Mouse (Mus musculus): ENCODE results near the gene Ddx6. TPM values are rescaled to one million over a fixed set of nuclear protein-coding genes. Genes with fewer than 3 reads are reported as not detected.

Gene Ddx6
- polyA plus RNA-seq, 1 experiment from 2014 or later = 6.1 TPM

GRCm38 (mm10) chr9:44643103-44643502, 38.4 kb downstream of the Ddx6 start:
- peaks cover 10% of the 10 kb centered on the region; the same call in 1 of the 2 replicates for H3K4me1 ChIP-seq (replicated peaks)
- no peaks in the 10 kb centered on the region for H3K9me3 ChIP-seq (replicated peaks)
- no peak overlapping the region for H3K9ac ChIP-seq
- no peak overlapping the region for H3K4me3 ChIP-seq (replicated peaks)
- ATAC-seq (ENCODE audit: insufficient read depth) = no peak
- WGBS (ENCODE audit: insufficient replicate concordance) = 85% methylated on average over 7 of the region's 7 CpGs
- H3K36me3 ChIP-seq (replicated peaks) = peaks cover 12% of the 10 kb centered on the region
- H3K27me3 ChIP-seq = no peaks in the 10 kb centered on the region
- no peak overlapping the region for H3K4me2 ChIP-seq
- no peak overlapping the region for H3K27ac ChIP-seq (replicated peaks)

DNA sequence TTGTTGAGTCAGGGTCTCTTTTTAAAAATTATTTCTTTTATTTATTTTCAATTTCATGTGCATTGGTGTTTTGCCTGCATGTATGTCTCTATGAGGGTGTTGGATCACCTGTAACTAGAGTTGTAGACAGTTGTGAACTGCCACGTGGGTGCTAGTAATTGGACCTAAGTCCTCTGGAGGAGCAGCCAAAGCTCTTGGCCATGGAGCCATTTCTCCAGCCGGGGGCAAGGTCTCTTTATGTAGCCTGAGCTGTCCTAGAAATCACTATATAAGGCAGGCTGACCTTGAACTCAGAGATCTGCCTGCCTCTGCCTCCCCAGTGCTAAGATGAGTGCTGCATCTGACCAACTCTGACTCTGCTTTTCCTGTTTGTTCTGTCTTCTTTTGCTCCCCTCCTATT, 39.5 kb downstream of the Ddx6 start:
- H3K4me2 ChIP-seq = no peak overlapping the region
- no peak for ATAC-seq (ENCODE audit: insufficient read depth)
- 78% methylated on average over 2 of the region's 2 CpGs for WGBS (ENCODE audit: insufficient replicate concordance)
- no peak overlapping the region for H3K9ac ChIP-seq
- H3K9me3 ChIP-seq (replicated peaks) = no peaks in the 10 kb centered on the region
- no peak overlapping the region for H3K4me3 ChIP-seq (replicated peaks)
- no peak overlapping the region for H3K27ac ChIP-seq (replicated peaks)
- H3K27me3 ChIP-seq = no peaks in the 10 kb centered on the region
- peaks cover 3% of the 10 kb centered on the region; the same call in 1 of the 2 replicates for H3K36me3 ChIP-seq (replicated peaks)
- H3K4me1 ChIP-seq (replicated peaks) = peaks cover 10% of the 10 kb centered on the region; the same call in 1 of the 2 replicates

- Histone ChIP-seq H3K27me3 (no peaks in the 10 kb centered on the region), H3K9me3 (replicated peaks) (no peaks in the 10 kb centered on the region), H3K9ac (no peak overlapping the region), H3K4me1 (replicated peaks) (peaks cover 10% of the 10 kb centered on the region; the same call in 1 of the 2 replicates), H3K4me3 (replicated peaks) (no peak overlapping the region), H3K4me2 (no peak overlapping the region), H3K36me3 (replicated peaks) (peaks cover 3% of the 10 kb centered on the region; the same call in 1 of the 2 replicates), H3K27ac (replicated peaks) (no peak overlapping the region)
- no peak for ATAC-seq (ENCODE audit: insufficient read depth)
- 48% methylated on average over 5 of the region's 5 CpGs for WGBS (ENCODE audit: insufficient replicate concordance)
These were observed 40.8 kb downstream of the Ddx6 start for GRCm38 (mm10) chr9:44645481-44645880.

DNA sequence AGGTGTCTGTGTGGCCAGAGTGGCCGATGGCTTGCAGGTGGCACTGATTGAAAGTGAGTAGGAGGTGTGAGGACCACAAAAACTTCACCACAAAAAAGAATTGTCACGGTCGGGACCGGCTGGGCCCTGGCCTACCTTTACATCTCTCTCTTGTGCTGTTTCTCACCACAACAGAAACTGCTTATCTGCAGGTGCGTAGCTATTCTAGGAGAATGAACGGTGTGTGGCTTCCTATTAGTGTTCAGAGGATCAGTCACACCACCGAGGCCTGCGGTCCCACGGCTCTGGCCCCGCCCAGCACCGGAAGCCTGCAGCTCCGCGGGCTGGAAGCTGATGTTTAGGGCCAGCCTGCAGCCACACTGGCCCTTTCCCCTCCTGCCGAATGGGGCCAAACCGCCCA, 41.2 kb downstream of the Ddx6 start:
- Histone ChIP-seq H3K4me3 (replicated peaks) (no peak overlapping the region), H3K27ac (replicated peaks) (no peak overlapping the region), H3K27me3 (peaks cover 1% of the 10 kb centered on the region; the same call in 1 of the 2 replicates), H3K4me2 (peak overlapping the region; percentile 42), H3K9ac (no peak overlapping the region), H3K9me3 (replicated peaks) (no peaks in the 10 kb centered on the region), H3K36me3 (replicated peaks) (no peaks in the 10 kb centered on the region), H3K4me1 (replicated peaks) (peaks cover 10% of the 10 kb centered on the region; the same call in 1 of the 2 replicates)
- no peak for ATAC-seq (ENCODE audit: insufficient read depth)
- 27% methylated on average over 15 of the region's 15 CpGs for WGBS (ENCODE audit: insufficient replicate concordance)

- Histone ChIP-seq H3K36me3 (replicated peaks) (no peaks in the 10 kb centered on the region), H3K4me3 (replicated peaks) (no peak overlapping the region), H3K4me2 (peak overlapping the region; percentile 42), H3K27me3 (peaks cover 6% of the 10 kb centered on the region; the same call in 1 of the 2 replicates), H3K9me3 (replicated peaks) (no peaks in the 10 kb centered on the region), H3K4me1 (replicated peaks) (peaks cover 10% of the 10 kb centered on the region; the same call in 1 of the 2 replicates), H3K27ac (replicated peaks) (no peak overlapping the region), H3K9ac (no peak overlapping the region)
- ATAC-seq (ENCODE audit: insufficient read depth) = no peak
- WGBS (ENCODE audit: insufficient replicate concordance) = 50% methylated on average over 6 of the region's 6 CpGs
These were observed 41.7 kb downstream of the Ddx6 start for GRCm38 (mm10) chr9:44646366-44646765.

DNA sequence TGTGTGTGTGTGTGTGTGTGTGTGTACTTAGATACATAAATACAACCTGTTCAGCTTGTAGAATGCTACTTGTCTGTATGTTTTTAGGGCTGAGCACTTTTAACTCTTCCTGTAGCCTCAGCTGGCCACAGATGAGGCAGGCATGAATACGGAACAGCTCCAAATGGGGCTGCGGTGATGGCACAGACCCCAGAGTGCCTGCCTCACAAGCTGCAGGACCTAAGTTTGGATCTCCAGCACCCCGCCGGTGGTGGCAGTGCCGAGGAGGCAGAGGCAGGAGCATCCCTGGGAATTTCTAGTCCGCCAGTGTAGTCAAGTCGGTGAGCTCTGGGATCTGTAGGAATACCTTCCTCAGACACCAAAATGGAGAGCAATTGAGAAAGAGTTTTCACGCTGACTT, 42.3 kb downstream of the Ddx6 start:
- no peaks in the 10 kb centered on the region for H3K9me3 ChIP-seq (replicated peaks)
- WGBS (ENCODE audit: insufficient replicate concordance) = 76% methylated on average over 8 of the region's 8 CpGs
- no peak overlapping the region for H3K4me3 ChIP-seq (replicated peaks)

GRCm38 (mm10) chr9:44647656-44648055, 43.0 kb downstream of the Ddx6 start:
- Histone ChIP-seq H3K27ac (replicated peaks) (no peak overlapping the region), H3K9ac (no peak overlapping the region), H3K4me1 (replicated peaks) (peaks cover 10% of the 10 kb centered on the region; the same call in 1 of the 2 replicates), H3K27me3 (peaks cover 7% of the 10 kb centered on the region; the same call in 1 of the 2 replicates), H3K4me2 (no peak overlapping the region), H3K4me3 (replicated peaks) (no peak overlapping the region), H3K9me3 (replicated peaks) (no peaks in the 10 kb centered on the region), H3K36me3 (replicated peaks) (no peaks in the 10 kb centered on the region)
- 63% methylated on average over 4 of the region's 4 CpGs for WGBS (ENCODE audit: insufficient replicate concordance)
- no peak for ATAC-seq (ENCODE audit: insufficient read depth)

More for the DNA sequence above, 42.3 kb downstream of the Ddx6 start:
- peaks cover 7% of the 10 kb centered on the region; the same call in 1 of the 2 replicates for H3K27me3 ChIP-seq
- no peak overlapping the region for H3K4me2 ChIP-seq
- H3K9ac ChIP-seq = no peak overlapping the region
- H3K4me1 ChIP-seq (replicated peaks) = peaks cover 10% of the 10 kb centered on the region; the same call in 1 of the 2 replicates
- H3K36me3 ChIP-seq (replicated peaks) = no peaks in the 10 kb centered on the region
- H3K27ac ChIP-seq (replicated peaks) = no peak overlapping the region
- no peak for ATAC-seq (ENCODE audit: insufficient read depth)

GRCm38 (mm10) chr9:44648881-44649281, 44.2 kb downstream of the Ddx6 start:
- no peak overlapping the region for H3K4me3 ChIP-seq (replicated peaks)
- H3K9me3 ChIP-seq (replicated peaks) = no peaks in the 10 kb centered on the region
- H3K9ac ChIP-seq = no peak overlapping the region
- no peaks in the 10 kb centered on the region for H3K36me3 ChIP-seq (replicated peaks)
- no peak for ATAC-seq (ENCODE audit: insufficient read depth)
- peaks cover 10% of the 10 kb centered on the region; the same call in 1 of the 2 replicates for H3K4me1 ChIP-seq (replicated peaks)
- WGBS (ENCODE audit: insufficient replicate concordance) = 35% methylated on average over 7 of the region's 7 CpGs
- H3K27me3 ChIP-seq = peaks cover 7% of the 10 kb centered on the region; the same call in 1 of the 2 replicates
- H3K27ac ChIP-seq (replicated peaks) = no peak overlapping the region
- no peak overlapping the region for H3K4me2 ChIP-seq

- WGBS (ENCODE audit: insufficient replicate concordance) = 10% methylated on average over 8 of the region's 8 CpGs
- ATAC-seq (ENCODE audit: insufficient read depth) = peak; percentile 52; the same call in 1 of the 2 replicates
- Histone ChIP-seq H3K9ac (no peak overlapping the region), H3K4me2 (no peak overlapping the region), H3K4me3 (replicated peaks) (no peak overlapping the region), H3K27me3 (peaks cover 7% of the 10 kb centered on the region; the same call in 1 of the 2 replicates), H3K9me3 (replicated peaks) (no peaks in the 10 kb centered on the region), H3K4me1 (replicated peaks) (peaks cover 3% of the 10 kb centered on the region; the same call in 1 of the 2 replicates), H3K27ac (replicated peaks) (no peak overlapping the region), H3K36me3 (replicated peaks) (no peaks in the 10 kb centered on the region)
These were observed 47.3 kb downstream of the Ddx6 start for GRCm38 (mm10) chr9:44652027-44652426.

- WGBS (ENCODE audit: insufficient replicate concordance) = 59% methylated on average over 4 of the region's 4 CpGs
- H3K4me2 ChIP-seq = no peak overlapping the region
- no peak overlapping the region for H3K9ac ChIP-seq
- ATAC-seq (ENCODE audit: insufficient read depth) = no peak
- H3K36me3 ChIP-seq (replicated peaks) = no peaks in the 10 kb centered on the region
- H3K27ac ChIP-seq (replicated peaks) = no peak overlapping the region
- H3K4me3 ChIP-seq (replicated peaks) = no peak overlapping the region
- H3K4me1 ChIP-seq (replicated peaks) = peaks cover 3% of the 10 kb centered on the region; the same call in 1 of the 2 replicates
- no peaks in the 10 kb centered on the region for H3K9me3 ChIP-seq (replicated peaks)
- peaks cover 7% of the 10 kb centered on the region; the same call in 1 of the 2 replicates for H3K27me3 ChIP-seq
These were observed 49.2 kb downstream of the Ddx6 start for GRCm38 (mm10) chr9:44653896-44654295.

DNA sequence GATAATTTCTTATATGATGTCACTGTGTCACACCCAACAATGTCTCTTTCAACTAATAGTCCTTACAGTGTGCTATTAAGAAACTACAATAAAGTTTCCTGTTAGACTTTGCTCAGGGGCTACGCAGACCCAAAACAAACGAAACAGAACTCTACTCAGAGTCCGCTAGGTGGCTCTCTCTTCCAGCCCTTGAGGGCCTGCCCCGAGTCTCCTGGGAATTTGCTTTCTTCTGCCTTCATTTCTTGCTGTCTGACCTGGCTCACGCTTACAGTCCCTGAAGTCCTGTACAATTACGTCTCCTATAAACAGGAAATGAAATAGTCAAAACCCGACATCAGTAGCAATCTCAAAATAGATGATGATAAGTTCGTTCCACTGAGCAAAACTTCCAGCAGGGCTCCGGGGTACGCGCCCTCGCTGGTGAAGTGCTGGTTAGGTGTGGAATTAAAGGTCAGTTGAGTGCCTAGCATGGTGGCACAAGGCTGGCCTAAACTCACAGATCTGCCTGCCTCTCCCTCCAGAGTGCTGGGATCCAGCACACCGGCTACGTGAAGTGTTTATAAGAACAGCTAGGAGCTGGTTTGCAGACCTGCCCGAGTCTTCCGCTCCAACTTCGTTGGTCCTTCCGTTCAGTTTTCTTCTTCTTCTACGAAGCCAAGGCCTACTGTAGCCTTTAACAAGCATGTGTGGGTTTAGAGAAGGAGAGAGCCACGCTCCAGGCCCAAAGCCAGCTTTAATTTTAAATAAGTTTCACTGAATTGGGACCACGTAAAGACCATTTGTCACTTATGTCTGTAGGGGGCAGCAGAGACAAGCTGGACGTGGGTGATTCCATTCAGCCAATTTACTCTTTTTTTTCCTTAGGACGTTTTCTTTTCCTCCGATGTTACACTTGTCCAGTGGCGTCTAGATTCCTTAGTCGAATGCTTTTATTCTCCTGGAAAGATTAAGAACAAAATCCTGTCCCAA, 50.7 kb downstream of the Ddx6 start:
- H3K9ac ChIP-seq = no peak overlapping the region
- WGBS (ENCODE audit: insufficient replicate concordance) = 23% methylated on average over 26 of the region's 26 CpGs
- peak overlapping the region; percentile 55 for H3K4me2 ChIP-seq
- no peak overlapping the region for H3K27ac ChIP-seq (replicated peaks)
- H3K4me3 ChIP-seq (replicated peaks) = peak overlapping the region; percentile 12
- no peaks in the 10 kb centered on the region for H3K36me3 ChIP-seq (replicated peaks)
- no peaks in the 10 kb centered on the region for H3K9me3 ChIP-seq (replicated peaks)
- peaks cover 3% of the 10 kb centered on the region; the same call in 1 of the 2 replicates for H3K4me1 ChIP-seq (replicated peaks)
- ATAC-seq (ENCODE audit: insufficient read depth) = no peak
- peaks cover 7% of the 10 kb centered on the region; the same call in 1 of the 2 replicates for H3K27me3 ChIP-seq

All from liver, embryonic 15.5 days (tissue).